Mouse (Mus musculus): ENCODE results near the gene Olfr706. TPM values are rescaled to one million over a fixed set of nuclear protein-coding genes. Genes with fewer than 3 reads are reported as not detected.
"Not testable (repeated sequence)": the region's sequence is repeated elsewhere in the genome, so short reads cannot be mapped to it uniquely, and the experiment has no call there.

The Olfr706 gene
- polyA plus RNA-seq (2012; rRNA removed) = not detected in 2 replicates

DNA sequence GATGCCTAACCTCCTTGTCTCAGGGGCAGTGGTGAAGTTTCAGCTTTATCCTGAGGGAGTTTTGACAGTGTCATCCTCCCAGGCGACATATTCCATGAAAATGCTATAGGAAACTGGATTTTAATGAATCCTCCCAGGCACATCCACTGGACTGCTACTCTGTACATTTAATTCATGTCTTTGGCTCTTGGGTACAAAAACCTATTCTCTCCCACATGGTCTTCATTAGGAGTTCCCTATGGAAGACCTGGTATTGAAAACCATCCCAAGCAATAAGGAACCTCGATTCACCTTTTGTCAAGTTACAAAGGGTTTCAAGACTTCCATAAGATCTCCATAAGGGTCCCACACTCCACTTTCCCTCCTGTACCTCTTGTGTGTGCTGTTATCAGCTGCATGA lies at the start of gene Olfr706:
TSS of gene Olfr706 (minus strand) at position 101 of the 400 bp plus-strand sequence.
- no peaks in the 10 kb centered on the region for H3K36me3 ChIP-seq (ENCODE audit: control insufficient read depth, insufficient read depth, low read length)
- H3K4me3 ChIP-seq (ENCODE audit: control insufficient read depth, low read depth, low read length) = no peak within 1 kb of the TSS
- H3K4me1 ChIP-seq (ENCODE audit: control insufficient read depth, insufficient read depth, low read length) = no peaks in the 10 kb centered on the region
- no peaks in the 10 kb centered on the region for H3K27me3 ChIP-seq (ENCODE audit: control insufficient read depth, insufficient read depth, low read length)
- no peak within 1 kb of the TSS for H3K27ac ChIP-seq (ENCODE audit: control insufficient read depth, insufficient read depth, low read depth, low read length)
- no peak for TF ChIP-seq CTCF (IDR thresholded peaks at IDR 0.05; ENCODE audit: control insufficient read depth, insufficient read depth, insufficient replicate concordance, low read depth, low read length)
- TF ChIP-seq POLR2A (IDR thresholded peaks at IDR 0.05; ENCODE audit: control insufficient read depth, low read depth, low read length) = no peak

DNA sequence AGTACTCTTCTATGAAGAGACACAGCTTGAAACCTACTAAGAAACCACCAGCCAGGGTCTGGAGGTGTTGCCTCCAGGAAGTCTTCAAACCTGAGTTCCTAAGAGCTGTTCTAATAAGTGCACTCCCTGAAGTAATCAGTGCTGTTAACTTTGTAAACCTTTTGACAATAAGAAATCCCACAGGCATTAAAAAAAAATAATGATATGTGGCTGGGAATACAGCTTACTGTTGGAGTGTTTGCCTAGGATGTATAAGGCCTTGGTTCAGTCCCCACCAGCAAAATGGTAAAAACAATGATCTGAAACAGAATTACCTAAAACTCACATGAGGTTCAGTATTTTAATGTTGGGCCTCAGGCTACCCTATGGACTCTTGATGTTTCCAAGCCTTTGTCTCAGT lies 44.2 kb upstream of the Olfr706 start, which contains the start of gene Olfr709-ps1:
TSS of gene Olfr709-ps1 (minus strand) at position 101 of the 400 bp plus-strand sequence.
- Histone ChIP-seq H3K36me3 (ENCODE audit: control insufficient read depth, insufficient read depth, low read length) (no peaks in the 10 kb centered on the region), H3K4me3 (ENCODE audit: control insufficient read depth, low read depth, low read length) (no peak within 1 kb of the TSS), H3K4me1 (ENCODE audit: control insufficient read depth, insufficient read depth, low read length) (no peaks in the 10 kb centered on the region), H3K27me3 (ENCODE audit: control insufficient read depth, insufficient read depth, low read length) (no peaks in the 10 kb centered on the region), H3K27ac (ENCODE audit: control insufficient read depth, insufficient read depth, low read depth, low read length) (no peak within 1 kb of the TSS)
- TF ChIP-seq CTCF (IDR thresholded peaks at IDR 0.05; ENCODE audit: control insufficient read depth, insufficient read depth, insufficient replicate concordance, low read depth, low read length) (no peak), POLR2A (IDR thresholded peaks at IDR 0.05; ENCODE audit: control insufficient read depth, low read depth, low read length) (no peak)

DNA sequence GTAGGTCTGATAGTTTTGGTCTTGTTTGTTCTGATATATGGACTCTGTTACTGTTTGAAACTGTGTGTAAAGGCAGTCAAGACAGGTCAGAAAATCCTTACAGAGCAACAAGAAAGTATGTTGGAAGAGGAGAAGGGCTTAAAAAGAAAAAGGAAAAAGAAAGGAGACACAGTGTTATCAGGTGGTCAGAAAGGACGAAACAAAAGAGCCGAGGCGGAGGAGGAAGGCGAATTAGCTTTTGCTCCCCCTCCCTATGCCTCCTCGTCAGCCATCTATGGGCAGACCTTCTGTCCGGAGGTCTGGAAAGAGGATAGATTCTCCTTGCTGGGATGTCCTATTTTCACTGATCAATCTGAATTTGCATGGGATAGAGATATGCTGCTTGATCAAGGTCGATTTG lies 33.0 kb upstream of the Olfr706 start:
- H3K27me3 ChIP-seq (ENCODE audit: control insufficient read depth, insufficient read depth, low read length); H3K4me3 ChIP-seq (ENCODE audit: control insufficient read depth, low read depth, low read length); H3K27ac ChIP-seq (ENCODE audit: control insufficient read depth, insufficient read depth, low read depth, low read length); H3K36me3 ChIP-seq (ENCODE audit: control insufficient read depth, insufficient read depth, low read length); H3K4me1 ChIP-seq (ENCODE audit: control insufficient read depth, insufficient read depth, low read length): not testable (repeated sequence)

DNA sequence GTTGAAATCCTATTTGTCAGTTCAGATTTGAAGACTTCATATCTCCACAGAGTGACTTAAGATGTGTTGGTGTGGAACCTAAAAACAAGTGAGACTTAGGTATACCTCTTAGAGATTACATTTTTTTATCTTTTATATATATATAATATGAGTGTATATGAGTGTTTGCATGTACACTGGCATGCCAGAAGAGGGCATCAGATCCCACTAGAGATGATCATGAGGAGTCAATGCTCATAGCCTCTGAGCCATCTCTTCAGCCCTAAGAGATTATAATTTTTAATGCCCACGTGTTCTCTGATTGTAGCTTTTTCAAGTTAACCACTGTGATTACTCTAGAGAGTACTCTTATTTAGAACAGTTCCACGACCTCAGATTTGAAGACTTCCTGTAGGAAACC lies 19.7 kb upstream of the Olfr706 start, which contains the start of gene Olfr1532-ps1:
TSS of gene Olfr1532-ps1 (plus strand) at position 326 of the 400 bp plus-strand sequence.
- no peaks in the 10 kb centered on the region for H3K36me3 ChIP-seq (ENCODE audit: control insufficient read depth, insufficient read depth, low read length)
- no peaks in the 10 kb centered on the region for H3K4me1 ChIP-seq (ENCODE audit: control insufficient read depth, insufficient read depth, low read length)
- H3K4me3 ChIP-seq (ENCODE audit: control insufficient read depth, low read depth, low read length) = no peak within 1 kb of the TSS
- TF ChIP-seq POLR2A (IDR thresholded peaks at IDR 0.05; ENCODE audit: control insufficient read depth, low read depth, low read length) (no peak), CTCF (IDR thresholded peaks at IDR 0.05; ENCODE audit: control insufficient read depth, insufficient read depth, insufficient replicate concordance, low read depth, low read length) (no peak)
- H3K27me3 ChIP-seq (ENCODE audit: control insufficient read depth, insufficient read depth, low read length) = no peaks in the 10 kb centered on the region
- no peak within 1 kb of the TSS for H3K27ac ChIP-seq (ENCODE audit: control insufficient read depth, insufficient read depth, low read depth, low read length)

DNA sequence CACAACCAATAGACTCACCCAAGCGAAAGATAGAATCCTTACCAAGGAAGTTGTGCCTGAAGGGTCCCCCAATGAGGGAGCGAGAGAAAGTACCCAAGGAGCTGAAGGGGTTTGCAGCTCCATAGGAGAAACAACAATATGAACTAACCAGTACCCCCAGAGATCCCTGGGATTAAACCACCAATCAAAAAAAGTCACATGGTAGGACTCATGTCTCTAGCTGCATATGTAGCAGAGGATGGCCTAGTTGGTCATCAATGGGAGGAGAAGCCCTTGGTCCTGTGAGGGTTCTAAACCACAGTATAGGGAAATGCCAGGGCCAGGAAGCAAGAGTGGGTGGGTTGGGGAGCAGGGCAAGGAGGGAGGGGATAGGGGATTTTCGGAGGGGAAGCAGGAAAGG lies 13.2 kb upstream of the Olfr706 start, which contains the start of gene Olfr707:
TSS of gene Olfr707 (minus strand) at position 101 of the 400 bp plus-strand sequence.
- not testable (repeated sequence) for H3K27me3 ChIP-seq (ENCODE audit: control insufficient read depth, insufficient read depth, low read length); H3K36me3 ChIP-seq (ENCODE audit: control insufficient read depth, insufficient read depth, low read length); H3K27ac ChIP-seq (ENCODE audit: control insufficient read depth, insufficient read depth, low read depth, low read length)

DNA sequence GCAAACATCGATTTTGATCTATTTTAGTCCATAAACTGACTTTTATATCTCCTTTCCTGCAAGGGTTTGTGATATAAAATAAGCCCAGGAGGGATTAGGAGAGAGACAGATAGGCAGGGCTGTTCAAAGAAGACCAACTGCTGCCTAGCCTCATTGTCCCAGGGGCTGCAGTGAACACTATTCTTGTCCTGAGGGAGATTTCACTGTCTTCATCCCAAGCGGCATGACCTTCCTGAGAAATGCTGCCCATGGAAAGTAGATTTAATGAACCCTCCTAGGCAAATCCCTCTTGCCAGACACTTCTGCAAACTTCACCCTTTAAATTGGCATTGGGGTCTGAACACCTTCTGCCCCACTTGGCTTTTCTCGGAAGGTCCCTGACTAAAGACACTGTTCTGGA lies 11.2 kb downstream of the Olfr706 start, which contains the start of gene Olfr705:
TSS of gene Olfr705 (minus strand) at position 101 of the 400 bp plus-strand sequence.
- no peak within 1 kb of the TSS for H3K27ac ChIP-seq (ENCODE audit: control insufficient read depth, insufficient read depth, low read depth, low read length)
- H3K4me1 ChIP-seq (ENCODE audit: control insufficient read depth, insufficient read depth, low read length) = no peaks in the 10 kb centered on the region
- no peak within 1 kb of the TSS for H3K4me3 ChIP-seq (ENCODE audit: control insufficient read depth, low read depth, low read length)
- H3K36me3 ChIP-seq (ENCODE audit: control insufficient read depth, insufficient read depth, low read length) = no peaks in the 10 kb centered on the region
- H3K27me3 ChIP-seq (ENCODE audit: control insufficient read depth, insufficient read depth, low read length) = no peaks in the 10 kb centered on the region
- TF ChIP-seq CTCF (IDR thresholded peaks at IDR 0.05; ENCODE audit: control insufficient read depth, insufficient read depth, insufficient replicate concordance, low read depth, low read length) = no peak
- TF ChIP-seq POLR2A (IDR thresholded peaks at IDR 0.05; ENCODE audit: control insufficient read depth, low read depth, low read length) = no peak

More for the DNA sequence above, 13.2 kb upstream of the Olfr706 start, which contains the start of gene Olfr707:
- H3K4me1 ChIP-seq (ENCODE audit: control insufficient read depth, insufficient read depth, low read length); H3K4me3 ChIP-seq (ENCODE audit: control insufficient read depth, low read depth, low read length): not testable (repeated sequence)

DNA sequence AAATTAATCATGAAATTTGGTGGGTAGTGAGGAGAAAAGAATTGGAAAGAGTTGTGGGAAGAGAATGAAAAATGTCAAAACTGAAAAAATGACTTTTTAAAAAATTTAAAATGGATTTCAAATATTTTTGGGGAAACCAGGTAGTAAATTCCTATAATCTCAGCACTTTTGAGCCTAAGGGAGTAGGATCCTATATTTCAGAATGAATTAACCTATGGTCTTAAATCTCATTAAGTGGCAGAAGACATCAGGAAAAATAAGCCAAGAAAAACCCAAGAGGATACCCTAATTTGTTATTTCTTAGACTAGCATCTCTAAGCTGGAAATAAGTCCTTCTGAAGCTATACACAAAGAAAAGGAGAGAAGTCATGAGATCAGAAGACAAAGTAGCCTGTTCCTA lies 25.1 kb downstream of the Olfr706 start, which contains the start of gene Olfr704:
TSS of gene Olfr704 (plus strand) at position 301 of the 400 bp plus-strand sequence.
- Histone ChIP-seq H3K4me3 (ENCODE audit: control insufficient read depth, low read depth, low read length) (no peak within 1 kb of the TSS), H3K27ac (ENCODE audit: control insufficient read depth, insufficient read depth, low read depth, low read length) (no peak within 1 kb of the TSS), H3K27me3 (ENCODE audit: control insufficient read depth, insufficient read depth, low read length) (no peaks in the 10 kb centered on the region), H3K36me3 (ENCODE audit: control insufficient read depth, insufficient read depth, low read length) (no peaks in the 10 kb centered on the region), H3K4me1 (ENCODE audit: control insufficient read depth, insufficient read depth, low read length) (no peaks in the 10 kb centered on the region)
- TF ChIP-seq CTCF (IDR thresholded peaks at IDR 0.05; ENCODE audit: control insufficient read depth, insufficient read depth, insufficient replicate concordance, low read depth, low read length) (no peak), POLR2A (IDR thresholded peaks at IDR 0.05; ENCODE audit: control insufficient read depth, low read depth, low read length) (no peak)

DNA sequence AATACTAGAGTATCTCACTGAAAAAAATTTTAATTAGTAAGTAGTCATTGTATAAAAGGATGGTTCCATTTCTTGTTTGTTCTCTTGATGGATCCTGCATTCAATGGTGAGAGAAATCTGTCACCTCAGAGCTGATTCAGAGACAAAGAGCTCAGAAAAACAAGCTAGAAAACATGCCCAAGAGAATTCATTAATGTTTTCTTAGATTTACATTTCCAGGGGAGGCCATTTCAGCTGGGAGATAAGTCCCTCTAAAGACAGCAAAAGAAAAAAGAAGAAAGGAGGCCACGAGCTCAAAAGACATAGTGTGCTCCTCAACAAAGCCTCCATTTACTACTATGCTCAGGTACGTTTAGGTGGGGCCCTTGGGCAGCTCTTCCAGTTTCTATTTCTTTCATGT lies 44.9 kb downstream of the Olfr706 start, which contains the start of gene Olfr703:
TSS of gene Olfr703 (plus strand) at position 301 of the 400 bp plus-strand sequence.
- H3K27ac ChIP-seq (ENCODE audit: control insufficient read depth, insufficient read depth, low read depth, low read length) = no peak within 1 kb of the TSS
- TF ChIP-seq CTCF (IDR thresholded peaks at IDR 0.05; ENCODE audit: control insufficient read depth, insufficient read depth, insufficient replicate concordance, low read depth, low read length) = no peak
- TF ChIP-seq POLR2A (IDR thresholded peaks at IDR 0.05; ENCODE audit: control insufficient read depth, low read depth, low read length) = no peak
- no peaks in the 10 kb centered on the region for H3K4me1 ChIP-seq (ENCODE audit: control insufficient read depth, insufficient read depth, low read length)
- no peaks in the 10 kb centered on the region for H3K27me3 ChIP-seq (ENCODE audit: control insufficient read depth, insufficient read depth, low read length)
- no peak within 1 kb of the TSS for H3K4me3 ChIP-seq (ENCODE audit: control insufficient read depth, low read depth, low read length)
- H3K36me3 ChIP-seq (ENCODE audit: control insufficient read depth, insufficient read depth, low read length) = no peaks in the 10 kb centered on the region

Data from testis, adult 2 months (tissue).